8 mouse cellular contexts compared by ENCODE assay signal in genomic region chr2:144369020-144369421, GRCm38 (mm10). TPM values are rescaled to one million over a fixed set of nuclear protein-coding genes. Genes with fewer than 3 reads are reported as not detected.
A peak's percentile ranks its signal among the peaks of the same experiment; 100 is the strongest.
DNase-seq lines count a peak whose midpoint lies in the region; ATAC-seq and TF ChIP-seq lines count a peak whose summit lies in the region.

No protein-coding gene starts in this region.

- H3K27me3 ChIP-seq in forebrain, embryonic 12.5 days: no peaks in the 10 kb centered on the region
- no peaks in the 10 kb centered on the region for H3K27me3 ChIP-seq in limb, embryonic 13.5 days

- peak overlapping the region; percentile 78 for H3K4me3 ChIP-seq in forebrain, embryonic 12.5 days (replicated peaks)
- H3K4me3 ChIP-seq in limb, embryonic 13.5 days: peak overlapping the region; percentile 74
- H3K4me3 ChIP-seq in olfactory bulb, adult 2 months (ENCODE audit: insufficient read depth, low read depth, low read length): peak overlapping the region; percentile 98

- peaks cover 20% of the 10 kb centered on the region for H3K4me1 ChIP-seq in forebrain, embryonic 12.5 days
- peaks cover 14% of the 10 kb centered on the region for H3K4me1 ChIP-seq in limb, embryonic 13.5 days
- 0 out of 2 replicates have a peak, but pooled peaks cover 4% of the 10 kb centered on the region for H3K4me1 ChIP-seq in olfactory bulb, adult 2 months (ENCODE audit: control insufficient read depth, insufficient read depth, low read length)

- no peaks in the 10 kb centered on the region for H3K9me3 ChIP-seq in forebrain, embryonic 12.5 days
- H3K9me3 ChIP-seq in limb, embryonic 13.5 days: no peaks in the 10 kb centered on the region

- WGBS in forebrain, embryonic 12.5 days: under 1% methylated on average over 39 of the region's 43 CpGs
- under 1% methylated on average over 37 of the region's 43 CpGs for WGBS in limb, embryonic 13.5 days
- WGBS in olfactory bulb, adult 2 months: under 1% methylated on average over 43 of the region's 43 CpGs

- peak; percentile 93 for ATAC-seq in forebrain, embryonic 12.5 days (ENCODE audit: low FRiP score)
- ATAC-seq in limb, embryonic 13.5 days (ENCODE audit: low FRiP score, low read depth): peak; percentile 90

- peaks cover 12% of the 10 kb centered on the region for H3K36me3 ChIP-seq in forebrain, embryonic 12.5 days (replicated peaks)
- peaks cover 11% of the 10 kb centered on the region for H3K36me3 ChIP-seq in limb, embryonic 13.5 days

- TF ChIP-seq POLR2A in olfactory bulb, adult 2 months (IDR thresholded peaks at IDR 0.05; ENCODE audit: insufficient read depth, low read depth, low read length): peak; percentile 81

- peak overlapping the region; percentile 81 for H3K9ac ChIP-seq in forebrain, embryonic 12.5 days
- H3K9ac ChIP-seq in limb, embryonic 13.5 days: peak overlapping the region; percentile 91

- peak overlapping the region; percentile 62 for H3K4me2 ChIP-seq in forebrain, embryonic 12.5 days
- peak overlapping the region; percentile 80 for H3K4me2 ChIP-seq in limb, embryonic 13.5 days (replicated peaks)

- TF ChIP-seq CTCF in olfactory bulb, adult 2 months (IDR thresholded peaks at IDR 0.05; ENCODE audit: insufficient read depth, low read depth, low read length): no peak

- peak; percentile 74 for DNase-seq in heart, adult 8-10 months (ENCODE audit: low spot score)
- DNase-seq in heart, adult 18-20 months: no peak
- DNase-seq in urinary bladder, adult 2 months (ENCODE audit: low spot score): peak; percentile 94
- DNase-seq in urinary bladder, postnatal 25 days (ENCODE audit: low spot score): no peak
- no peak for DNase-seq in B cell, adult 2 months

- H3K27ac ChIP-seq in forebrain, embryonic 12.5 days: peak overlapping the region; percentile 93
- H3K27ac ChIP-seq in limb, embryonic 13.5 days: peak overlapping the region; percentile 88
- H3K27ac ChIP-seq in olfactory bulb, adult 2 months (ENCODE audit: insufficient read depth, low read depth, low read length): peak overlapping the region; percentile 87

RNA-seq across cellular contexts. Expression of gene Pet117, which starts 0.2 kb away (rescaled TPM):
- total RNA-seq in heart, adult 8-10 months (2022): 10 to 100 TPM in 2 of 4 experiments, 1 to 10 TPM in 2; 8.9 to 13.3 (median 10.7) TPM
- 10 to 100 TPM in 1 of 2 experiments, 1 to 10 TPM in 1; 8.8 to 10.7 TPM for total RNA-seq in heart, adult 18-20 months (2021)
- polyA plus RNA-seq in urinary bladder, adult 2 months (2012; rRNA removed): not detected in 2 replicates
- 0.49 and 2.3 TPM in 2 replicates for polyA plus RNA-seq in forebrain, embryonic 12.5 days (2016; fragmentation: Nextera tagmentation; extraction: Ambion mirVana)
- polyA plus RNA-seq in limb, embryonic 13.5 days (2015; fragmentation: Nextera tagmentation; extraction: Ambion mirVana): 5.7 TPM in 1 of 2 replicates, not detected in the other
- not detected in 2 replicates for polyA plus RNA-seq in olfactory bulb, adult 2 months (2012; ENCODE audit: insufficient read depth, insufficient read length, low replicate concordance, missing spikeins)

RNA-seq across cellular contexts. Expression of gene Kat14, which starts 0.2 kb away (rescaled TPM):
- 10 to 100 TPM; 22.9 to 30.2 (median 27.5) TPM for total RNA-seq in heart, adult 8-10 months (2022)
- total RNA-seq in heart, adult 18-20 months (2021): 10 to 100 TPM; 27.4 to 27.5 TPM
- polyA plus RNA-seq in urinary bladder, adult 2 months (2012; rRNA removed): 27.7 and 28.5 TPM in 2 replicates
- polyA plus RNA-seq in forebrain, embryonic 12.5 days (2016; fragmentation: Nextera tagmentation; extraction: Ambion mirVana): 41.2 and 42.9 TPM in 2 replicates
- polyA plus RNA-seq in limb, embryonic 13.5 days (2015; fragmentation: Nextera tagmentation; extraction: Ambion mirVana): 47.3 and 48.8 TPM in 2 replicates
- polyA plus RNA-seq in olfactory bulb, adult 2 months (2012; ENCODE audit: insufficient read depth, insufficient read length, low replicate concordance, missing spikeins): not detected in 2 replicates

RNA-seq across cellular contexts. Expression of gene Ovol2, which starts 37.1 kb away (rescaled TPM):
- total RNA-seq in heart, adult 8-10 months (2022): not detected
- not detected for total RNA-seq in heart, adult 18-20 months (2021)
- 4.9 and 5.7 TPM in 2 replicates for polyA plus RNA-seq in urinary bladder, adult 2 months (2012; rRNA removed)
- 0.13 and 0.17 TPM in 2 replicates for polyA plus RNA-seq in forebrain, embryonic 12.5 days (2016; fragmentation: Nextera tagmentation; extraction: Ambion mirVana)
- polyA plus RNA-seq in limb, embryonic 13.5 days (2015; fragmentation: Nextera tagmentation; extraction: Ambion mirVana): 0.88 and 1.3 TPM in 2 replicates
- not detected in 2 replicates for polyA plus RNA-seq in olfactory bulb, adult 2 months (2012; ENCODE audit: insufficient read depth, insufficient read length, low replicate concordance, missing spikeins)

Comparison
In these comparisons a context has a peak if more than half of its experiments do, and no peak if none do; other contexts are left out.
1. DNase-seq: peak in heart, adult 8-10 months (single experiment) and urinary bladder, adult 2 months (single experiment); none in heart, adult 18-20 months (0 of 2), urinary bladder, postnatal 25 days (single experiment) and B cell, adult 2 months (0 of 2).
2. RNA of gene Kat14, which starts 0.2 kb away (polyA plus RNA-seq): 47.3 to 48.8 TPM in limb, embryonic 13.5 days, 41.2 to 42.9 TPM in forebrain, embryonic 12.5 days and 27.7 to 28.5 TPM in urinary bladder, adult 2 months; not detected in olfactory bulb, adult 2 months; every median in the first group is over 10 times any median in the second.
3. Peak in every context shown above with its lines, with median percentiles within 50 percentile points of each other: H3K27ac ChIP-seq and H3K4me3 ChIP-seq.